Mouse (Mus musculus): ENCODE results near the gene Rhot1.
A peak's percentile ranks its signal among the peaks of the same experiment; 100 is the strongest.
"Not testable (repeated sequence)": the region's sequence is repeated elsewhere in the genome, so short reads cannot be mapped to it uniquely, and the experiment has no call there.

Rhot1 gene

DNA sequence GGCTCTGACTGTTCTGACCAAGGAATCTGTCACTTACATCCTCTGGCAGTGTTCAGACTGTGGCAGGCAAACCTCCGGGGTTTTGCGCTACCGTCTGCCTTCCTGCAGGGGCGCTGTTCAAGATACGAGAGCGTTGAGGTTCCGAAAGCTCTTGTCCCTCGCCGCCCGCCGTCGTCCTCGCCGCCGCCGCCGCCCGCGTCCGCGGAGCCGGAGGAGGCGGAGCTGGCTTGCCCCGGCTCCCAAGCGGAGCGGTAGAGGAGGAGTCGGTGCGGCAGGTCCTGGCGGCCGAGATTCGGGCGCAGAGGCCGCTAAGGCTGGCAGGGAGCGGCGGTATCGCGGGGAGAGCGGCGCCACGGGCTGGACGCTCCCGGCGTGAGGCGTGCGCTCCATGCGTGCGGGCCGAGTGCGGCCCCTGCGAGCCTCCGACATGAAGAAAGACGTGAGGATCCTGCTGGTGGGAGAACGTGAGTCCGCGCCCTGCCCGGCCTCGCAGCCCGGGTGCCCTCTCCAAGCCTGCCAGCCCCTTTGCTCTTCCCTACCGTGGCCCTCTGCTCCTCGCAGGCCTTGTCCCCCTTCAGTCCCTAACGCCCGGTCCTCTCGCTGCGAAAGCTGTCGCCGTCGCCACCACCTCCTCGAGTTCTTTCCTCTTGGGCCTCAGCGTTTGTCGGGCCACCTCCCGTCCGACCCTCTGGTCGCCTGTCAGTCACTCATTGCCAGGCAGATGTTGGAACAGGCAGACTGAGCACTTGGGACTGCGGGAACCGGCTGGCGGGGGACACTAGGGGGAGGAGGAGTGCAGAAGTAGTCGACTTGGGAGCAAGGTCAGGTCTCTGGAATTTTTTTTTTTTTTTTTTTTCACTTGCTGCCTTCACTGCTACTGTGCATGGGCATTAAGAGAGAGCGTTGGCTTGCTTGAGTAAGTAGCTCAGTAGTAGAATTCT lies at the start of gene Rhot1:
TSS of gene Rhot1 (plus strand) at position 160 of the 941 bp plus-strand sequence.
- DNase-seq: peak; percentile 96

DNA sequence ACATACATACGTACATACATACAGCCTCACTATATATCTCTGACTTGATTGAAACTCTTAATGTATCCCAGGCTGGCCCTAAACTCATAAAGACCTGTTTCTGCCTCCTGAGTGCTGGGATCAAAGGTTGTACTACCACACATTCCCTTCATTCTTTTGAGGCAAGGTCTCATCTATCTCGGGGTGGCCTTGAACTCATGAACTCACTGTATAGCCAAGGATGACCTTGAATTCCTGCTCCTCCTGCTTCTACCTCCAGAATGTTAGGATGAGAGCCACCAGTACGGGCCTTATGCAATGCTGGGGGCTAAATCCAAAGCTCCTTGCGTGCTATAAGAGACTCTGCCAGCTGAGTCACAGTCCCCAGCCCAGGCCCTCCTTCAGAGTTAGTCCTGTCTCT lies 47.8 kb upstream of the Rhot1 start:
- DNase-seq: no peak

DNA sequence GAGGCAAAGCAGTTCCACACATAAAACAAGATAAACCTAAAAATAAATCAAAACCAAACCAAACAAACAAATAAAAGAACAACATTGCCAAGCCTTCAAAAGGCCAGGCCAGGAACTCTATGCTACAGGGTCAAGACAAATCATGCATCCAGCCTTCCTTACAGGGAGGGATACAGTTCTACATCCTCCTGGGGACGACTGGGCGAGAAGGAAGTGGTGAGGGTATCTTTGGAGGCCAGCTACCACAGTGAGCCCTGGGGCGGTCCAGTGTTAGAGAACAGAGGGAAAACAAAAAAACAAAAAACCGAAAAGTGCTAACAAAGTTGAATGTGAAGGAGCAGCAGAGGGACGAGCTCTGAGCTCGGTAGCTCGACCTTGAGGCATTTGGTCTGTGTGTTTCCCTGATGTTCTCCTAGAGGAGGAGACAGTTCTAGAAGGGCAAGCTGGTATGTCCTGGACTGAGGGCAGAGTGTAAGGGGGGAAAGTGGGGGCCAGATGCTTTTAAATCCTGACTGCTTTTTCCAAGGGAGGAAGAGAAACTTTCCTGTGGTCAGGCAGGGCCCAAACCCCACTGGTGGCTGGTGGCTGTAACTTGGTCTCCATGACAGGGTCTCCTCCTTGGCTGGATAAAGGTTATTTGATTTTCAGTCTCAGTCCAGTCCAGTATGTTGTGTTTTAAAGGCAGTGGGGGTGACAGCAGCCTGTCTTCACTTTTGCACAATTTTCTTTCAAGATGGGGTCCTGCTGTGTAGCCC lies 45.3 kb upstream of the Rhot1 start:
- no peak for DNase-seq

- DNase-seq: no peak
Measured at GRCm38 (mm10) chr11:80164224-80164623, 44.6 kb upstream of the Rhot1 start.

DNA sequence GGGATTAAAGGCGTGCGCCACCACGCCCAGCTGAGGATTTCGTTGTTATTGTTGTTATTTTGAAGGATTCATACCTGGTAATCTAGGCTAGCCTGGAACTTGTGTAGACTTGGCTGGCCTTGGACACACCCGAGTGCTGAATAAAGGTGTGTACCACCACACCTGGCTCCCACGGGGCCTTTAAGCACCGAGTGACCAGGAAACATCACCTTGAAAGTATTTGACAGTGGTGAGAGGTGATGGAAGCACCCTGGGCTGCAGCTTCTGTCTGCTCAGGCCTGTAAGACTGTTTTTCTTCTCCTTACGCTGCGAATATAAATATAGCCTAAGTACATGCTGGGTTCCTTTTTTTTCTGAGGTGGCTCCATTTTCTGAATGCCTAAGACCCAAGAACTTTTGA lies 40.7 kb upstream of the Rhot1 start:
- DNase-seq: no peak

DNA sequence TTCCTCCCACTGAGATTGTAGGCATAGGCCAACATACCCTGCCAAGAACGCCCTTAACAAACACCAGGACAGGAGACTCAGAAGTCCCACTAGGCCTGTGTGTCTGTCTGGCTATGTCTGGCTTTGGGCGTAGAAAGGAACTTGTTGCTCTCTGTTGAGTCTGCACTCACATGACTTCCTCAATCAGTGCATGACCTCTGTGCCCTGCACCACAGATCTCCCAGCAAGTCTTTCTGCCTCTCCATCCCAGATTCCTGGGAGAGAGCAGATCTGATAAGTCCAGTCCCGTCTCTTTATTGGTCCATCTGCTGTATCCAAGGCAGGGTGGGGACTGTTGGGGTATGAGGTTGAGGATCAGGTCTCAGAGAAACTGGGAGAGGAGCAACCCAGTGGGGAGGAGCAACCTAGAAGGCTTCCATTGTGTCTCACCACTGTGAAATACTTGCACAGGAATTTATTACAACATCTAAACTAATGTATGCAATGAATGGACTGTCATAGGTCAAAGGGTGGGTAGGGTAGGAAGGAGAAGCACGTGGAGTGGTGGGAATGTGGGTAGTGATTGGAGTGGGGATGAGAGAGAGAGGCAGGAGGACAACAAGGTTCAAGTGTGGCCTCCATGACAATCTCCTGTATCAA lies 40.1 kb upstream of the Rhot1 start:
- DNase-seq: no peak

GRCm38 (mm10) chr11:80169629-80170028 lies 39.2 kb upstream of the Rhot1 start:
- no peak for DNase-seq

GRCm38 (mm10) chr11:80170351-80170750 lies 38.5 kb upstream of the Rhot1 start:
- no peak for DNase-seq

GRCm38 (mm10) chr11:80171884-80172283 lies 36.9 kb upstream of the Rhot1 start:
- DNase-seq: no peak

GRCm38 (mm10) chr11:80173963-80174670 lies 34.7 kb upstream of the Rhot1 start:
- no peak for DNase-seq

GRCm38 (mm10) chr11:80176911-80177895 lies 31.6 kb upstream of the Rhot1 start:
- no peak for DNase-seq

DNA sequence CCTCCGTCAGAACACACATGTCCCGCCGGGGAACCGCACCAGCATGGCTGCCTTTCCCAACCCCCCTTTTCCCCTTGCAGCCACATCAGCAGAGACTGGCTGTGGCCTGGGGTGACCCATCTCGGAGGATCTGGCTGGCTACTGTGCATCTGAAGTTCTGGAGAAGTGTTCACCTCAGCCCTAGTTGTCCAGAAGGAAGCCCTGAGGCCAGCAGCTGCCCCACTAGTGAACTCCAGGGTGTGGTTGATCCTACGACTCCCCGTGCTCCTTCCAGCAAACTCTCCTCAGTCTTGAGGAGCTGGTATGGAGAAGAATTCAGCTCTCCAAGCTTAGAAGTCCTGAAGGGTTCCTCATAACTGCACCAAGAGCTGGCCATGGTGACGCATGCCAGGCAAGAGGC lies 30.5 kb upstream of the Rhot1 start:
- DNase-seq: no peak

DNA sequence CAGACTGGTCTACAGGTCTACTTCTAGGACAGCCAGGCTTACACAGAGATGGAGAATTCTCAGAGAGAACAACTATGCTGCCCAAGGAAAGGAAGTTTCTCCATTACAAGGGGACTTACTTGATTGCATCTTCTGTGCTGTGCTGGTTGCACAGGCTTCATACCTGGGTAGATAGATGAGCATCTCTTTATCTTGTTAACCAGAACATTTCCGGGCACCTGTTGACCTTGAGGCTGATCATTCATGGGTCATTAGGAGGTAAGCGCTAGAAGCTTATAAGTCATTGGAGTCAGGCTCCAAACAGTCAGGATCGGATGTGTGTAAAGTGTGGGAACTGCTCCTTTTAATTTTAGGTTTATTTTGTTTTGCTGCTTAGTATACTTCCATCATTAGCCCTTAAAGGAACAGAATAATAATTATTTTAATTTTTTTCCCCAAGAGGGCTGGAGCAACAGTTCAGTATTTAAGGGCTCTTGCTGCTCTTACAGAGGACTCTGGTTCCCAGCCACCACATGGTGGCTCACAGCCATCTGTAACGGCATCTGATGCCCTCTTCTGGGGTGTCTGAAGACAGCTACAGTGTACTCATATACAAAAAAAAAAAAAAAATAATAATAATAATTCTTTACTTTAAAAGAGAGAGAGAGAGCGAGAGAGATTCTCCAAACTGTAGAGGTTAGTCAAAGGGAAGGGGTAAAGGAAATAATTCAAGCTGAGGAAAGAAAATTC lies 27.6 kb upstream of the Rhot1 start:
- no peak for DNase-seq

- DNase-seq: not testable (repeated sequence)
Measured at GRCm38 (mm10) chr11:80183054-80183704, 25.6 kb upstream of the Rhot1 start.

- peak; percentile 85 for DNase-seq
Measured at GRCm38 (mm10) chr11:80183705-80184255, 25.0 kb upstream of the Rhot1 start, which contains the start of gene Rnf135. Gene Rnf135, plus strand, starts transcription at chr11:80183851.

- no peak for DNase-seq
Measured at GRCm38 (mm10) chr11:80184531-80185071, 24.2 kb upstream of the Rhot1 start.

GRCm38 (mm10) chr11:80185441-80185976 lies 23.3 kb upstream of the Rhot1 start:
- DNase-seq: not testable (repeated sequence)

DNA sequence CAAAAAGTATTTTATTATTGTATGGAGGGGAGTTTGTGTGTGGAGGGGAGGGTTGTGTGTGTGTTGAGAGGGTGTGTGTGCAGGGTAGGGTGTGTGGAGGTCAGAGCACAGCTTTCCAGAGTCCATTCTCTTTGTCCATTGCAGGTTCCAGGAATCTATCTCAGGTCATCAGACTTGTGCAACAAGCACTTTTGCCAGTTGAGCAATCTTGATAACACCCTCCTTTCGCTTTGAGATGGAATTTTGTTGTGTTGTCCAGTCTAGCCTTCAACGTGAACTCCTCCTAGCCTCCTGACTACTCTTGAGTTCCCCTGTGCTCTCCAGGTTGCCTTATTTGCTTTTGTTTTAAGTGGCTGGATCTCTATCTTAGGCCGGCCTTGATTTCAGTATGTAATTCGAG lies 18.5 kb upstream of the Rhot1 start:
- no peak for DNase-seq

DNA sequence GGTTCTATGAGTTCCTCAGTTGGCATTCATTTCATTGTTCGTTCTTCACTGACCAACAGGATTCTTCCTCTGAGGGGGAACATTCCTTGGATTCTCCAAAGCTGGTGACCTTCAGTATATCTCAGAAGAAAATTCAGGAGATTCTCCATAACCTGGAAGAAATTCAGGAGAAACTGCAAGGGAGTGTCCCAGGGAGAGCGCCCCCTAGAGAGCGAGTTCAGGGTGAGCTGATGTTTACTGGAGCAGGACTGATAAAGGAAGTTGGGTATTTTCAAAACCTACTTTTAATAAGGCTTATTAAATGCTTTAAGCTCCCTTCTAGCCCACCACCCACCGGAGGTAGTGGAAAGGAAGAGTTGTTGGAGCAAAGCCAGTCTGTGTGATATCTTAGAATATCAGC lies 15.0 kb upstream of the Rhot1 start:
- no peak for DNase-seq

Measured in embryo, embryonic 11 days (tissue).